Mouse (Mus musculus) neural tube, embryonic 14.5 days (tissue): ENCODE measurements around the gene Zfp64. TPM values are rescaled to one million over a fixed set of nuclear protein-coding genes. Genes with fewer than 3 reads are reported as not detected.

Experiments used
- ATAC-seq: fragments of 200-750 bp; cut with Nextera tagmentation; 2 replicates; pipeline ENCODE4 v1.8.0; 2017; ENCODE audit warnings: low read depth, mild to moderate bottlenecking, moderate TSS enrichment, moderate library complexity
- H3K27ac ChIP-seq: fragments of 300-500 bp; sonication (generic); 2 replicates; pipeline ENCODE4 v1.5.1; 2014; ENCODE audit warnings: low read depth, mild to moderate bottlenecking, control low read depth, low read length, moderate library complexity, mixed read lengths
- H3K27me3 ChIP-seq: fragments of 300-500 bp; sonication (generic); 2 replicates; pipeline ENCODE4 v1.6.1; 2014; ENCODE audit warnings: low read length; ENCODE audit not compliant: control insufficient read depth, insufficient read depth
- H3K36me3 ChIP-seq: fragments of 300-500 bp; sonication (generic); 2 replicates; pipeline ENCODE4 v1.6.1; 2014; ENCODE audit warnings: low read length, mixed read lengths; ENCODE audit not compliant: control insufficient read depth, insufficient read depth
- H3K4me1 ChIP-seq: fragments of 300-500 bp; sonication (generic); 2 replicates; pipeline ENCODE4 v1.6.1; 2014; ENCODE audit warnings: low read length; ENCODE audit not compliant: control insufficient read depth, insufficient read depth
- H3K4me2 ChIP-seq: fragments of 300-500 bp; sonication (generic); 2 replicates; pipeline ENCODE4 v1.6.1; 2014; ENCODE audit warnings: mild to moderate bottlenecking, low read depth, low read length, control low read depth
- H3K4me3 ChIP-seq: fragments of 300-500 bp; sonication (generic); 2 replicates; pipeline ENCODE4 v1.5.1; 2014; ENCODE audit warnings: low read depth, low read length, control low read depth, mixed read lengths
- H3K9ac ChIP-seq: fragments of 300-500 bp; sonication (generic); replicated peaks from 2 replicates; pipeline ENCODE4 v1.6.1; 2014; ENCODE audit warnings: low read depth, mild to moderate bottlenecking, control low read depth, low read length, mixed read lengths
- H3K9me3 ChIP-seq: fragments of 300-500 bp; sonication (generic); 2 replicates; pipeline ENCODE4 v1.6.1; 2016; ENCODE audit warnings: low read length; ENCODE audit not compliant: control insufficient read depth
- WGBS: fragments of 180-500 bp; shearing (Covaris S2); extraction: QIAGEN DNeasy Blood & Tissue Kit; methylation state at CpG from one replicate; pipeline ENCODE4 v1.1.7; 2014; 5-methylcytosine and 5-hydroxymethylcytosine counted together
- polyA plus RNA-seq: library from polyadenylated mRNA; unstranded; fragments of >200 nt; fragmentation: Nextera tagmentation; extraction: Ambion mirVana; gene quantifications from 2 replicates; pipeline ENCODE4 v1.2.1, GENCODE M21; 2014

The Zfp64 gene
- polyA plus RNA-seq, 1 experiment from 2014 or later, result 24.5 TPM

DNA sequence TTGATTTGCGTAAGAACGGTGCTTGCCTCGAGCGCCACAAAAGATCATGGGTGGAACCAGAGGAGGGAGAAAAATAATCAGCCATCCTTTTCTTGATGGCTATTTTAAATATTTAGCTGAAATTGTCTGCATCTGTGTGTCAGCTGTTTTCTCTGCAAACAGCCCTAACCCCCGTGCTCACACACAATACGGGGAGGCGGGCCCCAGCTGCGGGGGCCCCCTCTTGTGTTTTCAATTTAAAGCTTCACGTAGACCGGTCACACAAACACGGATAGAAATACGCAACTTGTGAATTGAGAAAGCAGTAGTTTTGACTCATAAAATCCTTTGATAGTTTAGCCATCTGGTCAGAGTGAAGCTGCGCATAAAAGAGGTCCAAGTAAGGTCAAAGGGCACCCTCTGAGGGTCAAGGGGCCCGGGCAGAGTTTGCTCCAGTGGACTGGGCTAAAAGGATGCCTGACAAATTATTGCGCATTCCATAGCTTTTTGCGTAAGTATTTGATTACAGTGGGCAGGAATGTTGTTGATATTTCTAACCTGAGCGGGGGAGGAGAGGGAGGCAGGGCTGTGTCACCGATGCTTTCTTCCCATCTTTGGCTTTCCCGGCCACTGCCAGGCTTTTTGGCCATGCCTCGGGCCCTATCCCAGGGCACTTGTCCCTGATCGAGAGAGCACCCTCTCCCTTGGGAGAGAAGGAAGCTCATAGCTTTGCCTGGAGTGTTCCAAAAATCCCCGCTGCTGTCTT is 83.4 kb downstream of the Zfp64 start:
- peak overlapping the region; percentile 30; the same call in 1 of the 2 replicates for H3K4me2 ChIP-seq
- 15% methylated on average over 22 of the region's 22 CpGs for whole genome bisulfite sequencing
- H3K27ac ChIP-seq, result no peak overlapping the region
- H3K36me3 ChIP-seq, result no peaks in the 10 kb centered on the region
- no peak overlapping the region for H3K9ac ChIP-seq
- no peak for ATAC-seq
- no peaks in the 10 kb centered on the region for H3K27me3 ChIP-seq
- H3K4me3 ChIP-seq, result no peak overlapping the region
- H3K4me1 ChIP-seq, result peaks cover 9% of the 10 kb centered on the region; the same call in 1 of the 2 replicates
- no peaks in the 10 kb centered on the region for H3K9me3 ChIP-seq

DNA sequence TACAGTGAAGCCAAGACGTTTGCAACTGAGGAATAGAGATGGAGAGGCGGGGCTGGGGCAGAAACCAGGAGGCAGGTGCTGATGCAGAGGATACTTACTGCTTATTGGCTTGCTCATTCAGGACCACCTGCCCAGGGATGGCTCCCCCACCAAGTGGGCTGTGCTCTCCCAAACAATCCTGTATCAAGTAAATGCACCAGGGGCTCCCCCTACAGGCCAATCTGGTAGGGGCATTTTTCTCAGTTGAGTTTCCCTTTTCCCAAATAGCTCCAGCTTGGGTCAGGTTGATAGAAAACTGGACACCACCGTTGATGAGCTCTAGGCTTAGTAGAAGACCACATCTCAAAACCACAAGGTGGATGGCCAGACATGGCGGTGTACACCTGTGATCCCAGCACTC is 84.9 kb downstream of the Zfp64 start:
- Histone ChIP-seq H3K36me3 (no peaks in the 10 kb centered on the region), H3K9ac (no peak overlapping the region), H3K4me1 (peaks cover 9% of the 10 kb centered on the region; the same call in 1 of the 2 replicates), H3K27me3 (no peaks in the 10 kb centered on the region), H3K9me3 (no peaks in the 10 kb centered on the region), H3K4me3 (no peak overlapping the region), H3K4me2 (no peak overlapping the region), H3K27ac (no peak overlapping the region)
- WGBS, result 54% methylated on average over 4 of the region's 4 CpGs
- no peak for ATAC-seq

DNA sequence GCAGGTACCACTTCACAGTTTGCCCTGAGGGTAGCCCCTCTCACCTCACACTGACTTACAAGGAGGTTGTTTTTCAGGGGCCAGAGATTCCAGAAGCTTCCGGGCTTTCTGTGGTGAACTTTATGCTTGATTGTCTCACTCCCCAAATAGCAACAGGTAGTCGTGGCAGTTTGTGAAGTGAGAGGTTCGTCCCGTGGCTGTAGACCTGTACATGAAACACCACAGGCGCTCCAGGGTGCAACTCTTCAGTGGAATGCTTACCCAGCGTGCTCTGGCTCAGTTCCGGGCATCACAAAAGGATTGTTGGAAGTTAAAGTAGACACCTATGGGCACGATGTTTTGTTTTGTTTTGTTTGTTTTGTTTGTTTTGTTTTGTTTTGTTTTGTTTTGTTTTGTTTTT is 88.4 kb downstream of the Zfp64 start:
- Histone ChIP-seq H3K4me3 (no peak overlapping the region), H3K9me3 (no peaks in the 10 kb centered on the region), H3K27ac (no peak overlapping the region), H3K36me3 (no peaks in the 10 kb centered on the region), H3K4me2 (no peak overlapping the region), H3K27me3 (no peaks in the 10 kb centered on the region), H3K4me1 (no peaks in the 10 kb centered on the region), H3K9ac (no peak overlapping the region)
- 91% methylated on average over 8 of the region's 8 CpGs for WGBS
- no peak for ATAC-seq

DNA sequence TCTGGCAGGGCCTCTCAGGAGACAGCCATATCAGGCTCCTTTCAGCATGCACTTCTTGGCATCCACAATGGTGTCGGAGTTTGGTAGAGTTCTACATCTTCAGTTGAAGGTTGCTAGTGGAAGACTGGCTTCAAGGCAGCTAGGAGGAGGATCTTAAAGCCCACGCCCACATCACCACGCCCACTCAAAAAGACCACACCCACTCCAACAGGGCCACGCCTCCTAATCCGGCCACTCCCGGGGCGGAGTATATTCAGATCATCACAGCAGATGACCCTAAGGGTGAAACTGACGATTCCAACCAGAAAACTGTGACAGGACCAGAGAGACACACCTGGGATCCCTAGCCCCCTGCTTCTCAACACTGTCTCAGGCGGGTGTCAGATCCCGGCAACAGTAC is 89.0 kb downstream of the Zfp64 start:
- no peaks in the 10 kb centered on the region for H3K27me3 ChIP-seq
- WGBS, result 81% methylated on average over 10 of the region's 10 CpGs
- no peaks in the 10 kb centered on the region for H3K36me3 ChIP-seq
- ATAC-seq, result no peak
- no peak overlapping the region for H3K4me3 ChIP-seq
- H3K9ac ChIP-seq, result no peak overlapping the region
- no peak overlapping the region for H3K27ac ChIP-seq
- H3K4me1 ChIP-seq, result no peaks in the 10 kb centered on the region
- no peak overlapping the region for H3K4me2 ChIP-seq
- H3K9me3 ChIP-seq, result no peaks in the 10 kb centered on the region

DNA sequence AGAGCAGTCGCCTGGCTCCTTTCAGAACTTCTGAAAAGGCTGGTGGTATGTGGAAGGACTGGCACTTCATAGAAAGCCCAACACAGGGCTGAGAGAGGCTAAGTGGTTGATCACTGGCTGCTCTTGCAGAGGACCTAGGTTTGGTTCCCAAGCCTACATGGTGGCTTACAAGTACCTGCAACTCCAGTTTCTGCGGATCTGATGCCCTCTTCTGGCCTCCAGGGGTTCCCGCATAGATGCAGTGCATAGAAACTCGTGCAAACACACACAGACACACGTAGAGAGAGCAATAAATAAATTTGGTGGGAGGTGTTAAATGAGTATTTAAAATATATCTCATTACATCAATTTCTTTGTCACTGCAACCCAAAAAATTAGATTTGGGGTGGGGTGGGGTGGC is 90.5 kb downstream of the Zfp64 start:
- Histone ChIP-seq H3K27ac (no peak overlapping the region), H3K9ac (no peak overlapping the region), H3K9me3 (no peaks in the 10 kb centered on the region), H3K36me3 (no peaks in the 10 kb centered on the region), H3K4me3 (no peak overlapping the region), H3K4me1 (peaks cover 10% of the 10 kb centered on the region; the same call in 1 of the 2 replicates), H3K4me2 (no peak overlapping the region), H3K27me3 (no peaks in the 10 kb centered on the region)
- ATAC-seq, result no peak
- WGBS, result 82% methylated on average over 5 of the region's 5 CpGs

DNA sequence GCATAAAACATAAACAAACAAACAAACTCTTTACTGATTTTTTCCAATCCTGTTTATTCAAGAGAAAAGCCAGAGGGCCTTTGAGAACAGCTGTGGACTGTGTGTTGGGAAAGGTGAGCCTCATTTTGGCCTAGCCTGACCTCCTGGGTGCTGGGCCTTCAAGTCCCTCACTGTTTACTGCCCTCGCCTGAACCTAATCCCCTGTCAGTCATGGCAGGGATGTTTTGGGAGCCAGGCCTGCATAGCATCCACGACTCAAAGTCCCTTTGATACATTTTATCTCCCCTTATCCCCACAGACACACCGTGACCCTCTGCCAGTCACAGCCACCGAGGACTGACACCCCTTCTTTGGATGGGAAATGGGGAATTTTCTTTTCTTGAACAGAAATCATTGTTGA is 92.7 kb downstream of the Zfp64 start:
- WGBS, result 48% methylated on average over 4 of the region's 4 CpGs
- H3K27me3 ChIP-seq, result no peaks in the 10 kb centered on the region
- H3K9ac ChIP-seq, result no peak overlapping the region
- H3K9me3 ChIP-seq, result no peaks in the 10 kb centered on the region
- no peak for ATAC-seq
- H3K4me3 ChIP-seq, result no peak overlapping the region
- H3K4me1 ChIP-seq, result peaks cover 10% of the 10 kb centered on the region; the same call in 1 of the 2 replicates
- H3K4me2 ChIP-seq, result no peak overlapping the region
- no peak overlapping the region for H3K27ac ChIP-seq
- no peaks in the 10 kb centered on the region for H3K36me3 ChIP-seq

DNA sequence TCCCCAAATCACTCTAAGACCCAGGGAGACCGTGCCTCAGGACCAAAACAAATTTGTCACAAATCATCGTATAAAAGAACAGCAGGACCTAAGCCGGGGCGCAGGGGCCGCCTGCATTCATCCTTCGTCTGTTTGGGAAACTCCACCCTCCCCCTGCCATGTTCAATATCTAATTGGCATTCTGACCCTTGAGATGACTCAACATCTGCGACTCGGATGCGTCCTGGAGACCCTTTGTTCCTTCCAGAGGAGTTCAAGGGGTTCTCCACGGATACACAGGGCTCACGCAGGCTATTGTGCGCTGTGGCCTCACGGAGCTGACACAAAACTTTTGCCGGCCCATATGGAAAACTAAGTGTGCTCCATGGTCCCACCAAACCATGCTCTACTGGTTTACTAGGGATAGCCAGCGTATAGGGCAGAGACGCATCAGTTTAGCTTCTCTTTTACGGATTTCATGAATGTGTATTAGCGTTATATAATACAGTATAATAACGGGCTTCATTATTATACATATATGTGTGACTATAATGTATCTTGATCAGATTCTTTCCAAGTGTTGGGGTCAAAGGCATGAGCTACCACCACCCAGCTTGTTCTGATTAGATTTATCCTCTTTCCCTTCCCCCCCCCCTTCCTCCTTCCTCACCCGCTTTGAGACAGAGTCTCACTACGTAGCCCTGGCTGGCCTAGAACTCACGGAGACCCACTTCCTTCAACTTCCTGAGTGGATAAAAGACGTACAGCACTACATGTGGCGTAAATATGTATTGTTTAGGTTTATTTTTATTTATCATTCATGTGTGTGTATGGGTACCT is 94.3 kb downstream of the Zfp64 start:
- Histone ChIP-seq H3K27ac (no peak overlapping the region), H3K9me3 (no peaks in the 10 kb centered on the region), H3K36me3 (no peaks in the 10 kb centered on the region), H3K4me2 (no peak overlapping the region), H3K4me3 (no peak overlapping the region), H3K9ac (no peak overlapping the region), H3K4me1 (peaks cover 10% of the 10 kb centered on the region; the same call in 1 of the 2 replicates), H3K27me3 (no peaks in the 10 kb centered on the region)
- 27% methylated on average over 24 of the region's 24 CpGs for WGBS
- no peak for ATAC-seq

DNA sequence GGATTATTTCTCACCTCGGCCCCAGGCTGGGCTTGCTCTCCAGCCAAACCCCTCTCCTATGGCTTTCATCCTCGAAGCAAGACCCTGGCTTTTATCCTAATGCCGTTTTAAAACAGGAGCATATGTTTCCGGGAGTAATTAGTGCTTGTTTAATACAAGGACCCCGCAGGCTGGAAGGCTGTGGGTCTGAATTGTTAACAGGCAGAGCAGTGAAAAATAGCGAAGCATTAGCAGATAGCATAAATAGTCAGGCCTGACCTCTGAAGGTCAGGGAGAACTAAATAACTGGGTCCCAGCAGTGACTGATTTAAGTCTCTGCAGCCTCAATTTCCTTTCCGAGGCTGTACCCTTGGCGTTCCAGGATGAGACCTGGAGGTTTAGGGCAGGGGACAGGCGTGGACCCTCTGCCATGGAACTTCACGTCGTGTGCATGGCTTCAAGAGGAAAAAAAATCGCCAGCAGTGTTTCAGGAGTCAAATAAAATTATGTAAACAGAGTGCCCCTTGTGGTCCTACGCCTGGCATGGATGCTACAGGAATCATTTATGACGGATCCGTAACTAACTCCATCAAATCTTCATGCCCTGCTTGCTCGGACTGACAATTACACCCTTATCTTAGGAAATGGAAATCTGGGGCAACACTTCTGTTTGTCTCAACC is 95.2 kb downstream of the Zfp64 start:
- H3K4me1 ChIP-seq, result peaks cover 10% of the 10 kb centered on the region; the same call in 1 of the 2 replicates
- H3K9ac ChIP-seq, result no peak overlapping the region
- no peak overlapping the region for H3K4me3 ChIP-seq
- 9% methylated on average over 16 of the region's 16 CpGs for WGBS
- H3K36me3 ChIP-seq, result no peaks in the 10 kb centered on the region
- no peak for ATAC-seq
- H3K4me2 ChIP-seq, result no peak overlapping the region
- H3K27me3 ChIP-seq, result no peaks in the 10 kb centered on the region
- no peaks in the 10 kb centered on the region for H3K9me3 ChIP-seq
- no peak overlapping the region for H3K27ac ChIP-seq

DNA sequence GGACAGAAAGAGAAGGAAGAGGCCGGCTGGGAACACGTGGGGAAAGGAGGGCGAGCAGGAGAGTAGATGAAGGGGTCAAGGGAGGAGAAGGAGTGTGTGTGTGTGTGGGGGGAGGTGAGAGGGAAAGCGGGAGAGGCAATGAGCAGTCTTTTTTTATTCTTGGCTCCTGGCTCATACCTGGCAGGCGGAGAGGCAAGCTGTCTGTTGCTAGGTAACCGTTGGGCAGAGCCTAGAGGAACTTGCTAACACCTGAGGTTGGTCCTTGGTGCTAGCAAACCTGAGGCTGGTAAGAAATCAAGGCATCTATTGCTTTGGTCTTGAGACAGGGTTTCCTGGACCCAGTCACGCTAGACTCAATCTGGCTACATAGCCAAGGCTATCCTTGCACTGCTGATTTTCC is 98.7 kb downstream of the Zfp64 start:
- H3K36me3 ChIP-seq, result no peaks in the 10 kb centered on the region
- H3K4me1 ChIP-seq, result peaks cover 10% of the 10 kb centered on the region; the same call in 1 of the 2 replicates
- no peaks in the 10 kb centered on the region for H3K27me3 ChIP-seq
- ATAC-seq, result no peak
- H3K9ac ChIP-seq, result no peak overlapping the region
- no peak overlapping the region for H3K4me2 ChIP-seq
- WGBS, result 77% methylated on average over 7 of the region's 7 CpGs
- no peaks in the 10 kb centered on the region for H3K9me3 ChIP-seq
- no peak overlapping the region for H3K27ac ChIP-seq
- no peak overlapping the region for H3K4me3 ChIP-seq
